Mouse (Mus musculus): ENCODE data around the gene Cxcl3. TPM values are rescaled to one million over a fixed set of nuclear protein-coding genes. Genes with fewer than 3 reads are reported as not detected.

Cxcl3 gene
- total and polyA plus RNA-seq, 3 experiments: not detected

- intact Hi-C loops (cut with DNase I): no loop called here
- H3K36me3 ChIP-seq (ENCODE audit: control insufficient read depth, insufficient read depth, low read length): no peaks in the 10 kb centered on the region
- no peak overlapping the region for H3K9ac ChIP-seq (ENCODE audit: low read depth, low read length)
- TF ChIP-seq POLR2A (IDR thresholded peaks at IDR 0.05; ENCODE audit: insufficient read depth, low read depth, low read length): no peak
- no peak for TF ChIP-seq CTCF (IDR thresholded peaks at IDR 0.05)
- no peak for DNase-seq
- H3K79me2 ChIP-seq (replicated peaks; ENCODE audit: control insufficient read depth, insufficient read depth, low read length): no peaks in the 10 kb centered on the region
- H3K27me3 ChIP-seq (ENCODE audit: control insufficient read depth, insufficient read depth, low read length): no peaks in the 10 kb centered on the region
- no peaks in the 10 kb centered on the region for H3K4me1 ChIP-seq (ENCODE audit: control insufficient read depth, insufficient read depth, low read length)
- no peak overlapping the region for H3K27ac ChIP-seq
- no peak overlapping the region for H3K4me3 ChIP-seq
These were observed 20.1 kb downstream of the Cxcl3 start for GRCm38 (mm10) chr5:90806050-90806449.

- Histone ChIP-seq H3K4me1 (ENCODE audit: control insufficient read depth, insufficient read depth, low read length) (no peaks in the 10 kb centered on the region), H3K9ac (ENCODE audit: low read depth, low read length) (no peak overlapping the region), H3K27me3 (ENCODE audit: control insufficient read depth, insufficient read depth, low read length) (no peaks in the 10 kb centered on the region), H3K4me3 (no peak overlapping the region), H3K36me3 (ENCODE audit: control insufficient read depth, insufficient read depth, low read length) (no peaks in the 10 kb centered on the region), H3K27ac (no peak overlapping the region), H3K79me2 (replicated peaks; ENCODE audit: control insufficient read depth, insufficient read depth, low read length) (no peaks in the 10 kb centered on the region)
- 73% methylated on average over 3 of the region's 3 CpGs for WGBS
- TF ChIP-seq EP300 (IDR thresholded peaks at IDR 0.05; ENCODE audit: insufficient read depth, low read depth, low read length): no peak
- DNase-seq: no peak
- intact Hi-C loops (cut with DNase I): no loop called here
These were observed 21.5 kb downstream of the Cxcl3 start for GRCm38 (mm10) chr5:90807176-90807950.

- no peaks in the 10 kb centered on the region for H3K36me3 ChIP-seq (ENCODE audit: control insufficient read depth, insufficient read depth, low read length)
- DNase-seq: no peak
- H3K27me3 ChIP-seq (ENCODE audit: control insufficient read depth, insufficient read depth, low read length): no peaks in the 10 kb centered on the region
- intact Hi-C loops (cut with DNase I): no loop called here
- no peaks in the 10 kb centered on the region for H3K79me2 ChIP-seq (replicated peaks; ENCODE audit: control insufficient read depth, insufficient read depth, low read length)
- H3K9ac ChIP-seq (ENCODE audit: low read depth, low read length): no peak overlapping the region
- no peak for TF ChIP-seq POLR2A (IDR thresholded peaks at IDR 0.05; ENCODE audit: insufficient read depth, low read depth, low read length)
- TF ChIP-seq EP300 (IDR thresholded peaks at IDR 0.05; ENCODE audit: insufficient read depth, low read depth, low read length): no peak
- no peak for TF ChIP-seq CTCF (IDR thresholded peaks at IDR 0.05)
- no peak overlapping the region for H3K4me3 ChIP-seq
- H3K27ac ChIP-seq: no peak overlapping the region
- H3K4me1 ChIP-seq (ENCODE audit: control insufficient read depth, insufficient read depth, low read length): no peaks in the 10 kb centered on the region
These were observed 33.9 kb downstream of the Cxcl3 start for GRCm38 (mm10) chr5:90819756-90820155.

- Histone ChIP-seq H3K27ac (peak overlapping the region; percentile 15; the same call in 1 of the 2 replicates), H3K79me2 (replicated peaks; ENCODE audit: control insufficient read depth, insufficient read depth, low read length) (no peaks in the 10 kb centered on the region), H3K4me1 (ENCODE audit: control insufficient read depth, insufficient read depth, low read length) (peaks cover 2% of the 10 kb centered on the region), H3K4me3 (no peak overlapping the region), H3K27me3 (ENCODE audit: control insufficient read depth, insufficient read depth, low read length) (no peaks in the 10 kb centered on the region), H3K36me3 (ENCODE audit: control insufficient read depth, insufficient read depth, low read length) (no peaks in the 10 kb centered on the region), H3K9ac (ENCODE audit: low read depth, low read length) (peak overlapping the region; percentile 33; the same call in 1 of the 2 replicates)
- no peak for TF ChIP-seq CTCF (IDR thresholded peaks at IDR 0.05)
- no peak for TF ChIP-seq POLR2A (IDR thresholded peaks at IDR 0.05; ENCODE audit: insufficient read depth, low read depth, low read length)
- TF ChIP-seq EP300 (IDR thresholded peaks at IDR 0.05; ENCODE audit: insufficient read depth, low read depth, low read length): no peak
- intact Hi-C loops (cut with DNase I): no loop called here
- DNase-seq: peak; percentile 9 to 20
- 43% methylated on average over 11 of the region's 11 CpGs for WGBS
These were observed 46.4 kb downstream of the Cxcl3 start for GRCm38 (mm10) chr5:90832145-90832767.

GRCm38 (mm10) chr5:90832768-90833388 is 47.0 kb downstream of the Cxcl3 start:
- DNase-seq: peak in 1 of 2 experiments; percentile 27
- Histone ChIP-seq H3K27ac (no peak overlapping the region; the same call in 1 of the 2 replicates), H3K4me1 (ENCODE audit: control insufficient read depth, insufficient read depth, low read length) (peaks cover 2% of the 10 kb centered on the region), H3K36me3 (ENCODE audit: control insufficient read depth, insufficient read depth, low read length) (no peaks in the 10 kb centered on the region), H3K79me2 (replicated peaks; ENCODE audit: control insufficient read depth, insufficient read depth, low read length) (no peaks in the 10 kb centered on the region), H3K27me3 (ENCODE audit: control insufficient read depth, insufficient read depth, low read length) (no peaks in the 10 kb centered on the region), H3K9ac (ENCODE audit: low read depth, low read length) (no peak overlapping the region), H3K4me3 (no peak overlapping the region)
- intact Hi-C loops (cut with DNase I): no loop called here
- WGBS: 62% methylated on average over 8 of the region's 8 CpGs
- TF ChIP-seq CTCF (IDR thresholded peaks at IDR 0.05) (no peak), POLR2A (IDR thresholded peaks at IDR 0.05; ENCODE audit: insufficient read depth, low read depth, low read length) (no peak), EP300 (IDR thresholded peaks at IDR 0.05; ENCODE audit: insufficient read depth, low read depth, low read length) (no peak)

GRCm38 (mm10) chr5:90834436-90834835 is 48.5 kb downstream of the Cxcl3 start:
- no peak overlapping the region for H3K27ac ChIP-seq
- TF ChIP-seq EP300 (IDR thresholded peaks at IDR 0.05; ENCODE audit: insufficient read depth, low read depth, low read length) (no peak), CTCF (IDR thresholded peaks at IDR 0.05) (no peak), POLR2A (IDR thresholded peaks at IDR 0.05; ENCODE audit: insufficient read depth, low read depth, low read length) (no peak)
- H3K9ac ChIP-seq (ENCODE audit: low read depth, low read length): no peak overlapping the region
- no peaks in the 10 kb centered on the region for H3K36me3 ChIP-seq (ENCODE audit: control insufficient read depth, insufficient read depth, low read length)
- intact Hi-C loops (cut with DNase I): no loop called here
- DNase-seq: no peak
- no peaks in the 10 kb centered on the region for H3K27me3 ChIP-seq (ENCODE audit: control insufficient read depth, insufficient read depth, low read length)
- H3K4me1 ChIP-seq (ENCODE audit: control insufficient read depth, insufficient read depth, low read length): peaks cover 2% of the 10 kb centered on the region
- WGBS: 84% methylated on average over 4 of the region's 4 CpGs
- H3K4me3 ChIP-seq: no peak overlapping the region
- no peaks in the 10 kb centered on the region for H3K79me2 ChIP-seq (replicated peaks; ENCODE audit: control insufficient read depth, insufficient read depth, low read length)

Data from heart, adult 2 months (tissue).